Mouse (Mus musculus) activated CD4-positive, CD25-positive, alpha-beta regulatory T cell, adult 4 months (primary cell): ENCODE results near the gene Rwdd2b. TPM values are rescaled to one million over a fixed set of nuclear protein-coding genes. Genes with fewer than 3 reads are reported as not detected.

ENCODE experiments used
- ATAC-seq: one replicate; pipeline ENCODE4 v1.8.0; 2017
- polyA plus RNA-seq, 2 experiments: library from polyadenylated mRNA; unstranded; fragments of 100-300 nt; shearing (Covaris generic); gene quantifications; one replicate each; pipeline ENCODE4 v1.2.1; 2017

The Rwdd2b gene
- polyA plus RNA-seq, 2 experiments from 2014 or later = 9.7 to 12.3 TPM

DNA sequence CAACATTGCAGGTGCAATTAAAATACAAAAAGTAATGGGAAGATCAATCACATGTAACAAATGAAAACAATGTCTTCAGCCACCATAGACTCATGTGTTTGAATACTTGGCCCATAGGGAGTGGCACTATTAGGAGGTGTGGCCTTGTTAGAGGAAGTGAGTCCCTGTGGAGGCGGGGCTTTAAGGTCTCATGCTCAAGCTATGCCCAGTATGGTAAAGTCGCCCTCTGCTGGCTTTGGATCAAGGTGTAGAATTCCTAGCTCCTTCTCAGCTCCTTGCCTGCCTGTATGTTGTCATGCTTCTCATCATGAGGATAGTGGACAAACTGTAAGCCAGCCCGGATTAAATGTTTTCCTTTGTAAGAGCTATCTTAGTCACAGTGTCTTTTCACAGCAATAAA lies 35.4 kb downstream of the Rwdd2b start:
- no peak for ATAC-seq

DNA sequence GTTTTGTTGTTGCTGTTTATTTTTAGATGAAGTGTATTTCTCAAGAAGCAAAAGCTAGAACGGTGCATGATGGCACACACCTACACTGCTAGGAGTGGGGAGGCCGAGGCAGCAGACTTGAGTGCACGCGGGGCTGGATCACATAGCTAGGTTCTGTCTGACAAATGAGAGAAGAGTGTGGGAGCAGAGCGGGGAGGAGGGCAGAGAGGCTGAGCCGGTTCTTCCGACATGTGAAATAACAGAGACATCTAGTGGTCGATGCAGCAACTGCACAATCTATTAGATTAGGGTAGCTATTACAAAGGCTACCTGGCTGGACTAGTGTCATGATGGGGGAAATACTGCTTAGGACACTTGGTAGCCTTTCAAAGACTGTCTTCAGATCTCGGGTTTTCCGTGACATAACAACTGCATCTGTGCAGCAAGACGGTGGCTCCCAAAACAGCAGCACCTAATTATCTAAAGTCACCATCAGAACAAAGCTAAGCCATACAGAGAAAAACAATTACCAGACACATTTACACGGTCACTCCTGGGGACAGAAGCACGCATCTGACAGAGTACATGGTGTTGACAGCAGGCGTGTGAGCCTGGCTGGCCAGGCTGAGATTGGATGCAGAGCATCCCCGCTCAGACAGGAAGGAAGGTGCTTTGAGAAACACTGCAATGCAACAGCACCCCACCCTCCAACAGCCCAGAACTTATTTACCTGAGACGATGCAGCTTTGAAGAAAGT lies 46.4 kb downstream of the Rwdd2b start:
- ATAC-seq = peak; percentile 81

DNA sequence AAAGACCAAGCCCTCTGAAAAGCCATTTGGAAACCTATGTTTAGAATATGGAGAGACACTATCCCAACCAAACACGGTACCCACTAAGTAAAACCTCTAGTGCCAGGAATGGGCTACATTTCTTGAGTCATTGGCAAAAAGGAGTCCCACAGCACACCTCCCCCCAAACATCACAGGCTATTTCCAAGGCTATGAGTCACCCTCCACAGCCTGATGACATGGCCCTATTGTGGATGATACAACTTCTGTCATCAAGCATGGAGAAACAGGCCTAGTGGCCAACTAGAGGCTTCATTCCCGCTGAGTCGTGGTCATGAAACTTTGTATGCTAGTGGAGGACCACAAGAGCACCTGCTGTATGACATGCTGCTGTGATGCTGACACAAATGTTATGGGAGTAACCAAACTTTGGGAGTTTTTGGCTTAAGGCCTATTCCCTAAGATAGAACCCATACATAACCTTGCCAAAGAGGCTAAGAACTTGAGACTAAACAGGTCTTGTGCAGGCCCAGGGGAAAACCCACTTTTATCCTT lies 52.9 kb downstream of the Rwdd2b start:
- no peak for ATAC-seq

DNA sequence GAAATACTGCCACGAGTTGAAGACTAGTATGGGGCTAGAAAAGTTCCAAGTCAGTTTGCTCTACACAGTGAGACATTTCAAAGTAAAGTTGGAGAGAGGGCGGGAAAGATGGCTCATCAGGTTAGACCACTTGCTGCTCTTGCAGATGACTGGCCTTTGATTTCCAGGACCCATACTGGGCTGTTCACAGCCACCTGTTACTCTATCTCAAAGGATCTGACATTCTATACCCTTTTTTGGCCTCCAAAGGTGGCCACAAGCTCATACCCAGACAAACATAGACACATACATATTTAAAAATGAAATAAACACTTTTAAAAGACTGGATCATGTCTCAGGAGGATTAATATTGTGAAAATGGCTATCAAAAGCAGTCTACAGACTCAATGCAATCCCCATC lies 56.0 kb downstream of the Rwdd2b start:
- ATAC-seq = no peak

Other genes with a start within 250 kb of the Rwdd2b start
- gene N6amt1, start 86.4 kb downstream of the Rwdd2b start, polyA plus RNA-seq = 10 to 100 TPM; 18.8 to 20.4 TPM
- 10 to 100 TPM; 24.3 to 27.1 TPM for gene Ltn1, start 8.0 kb downstream of the Rwdd2b start, polyA plus RNA-seq
- gene Usp16, start 14.1 kb upstream of the Rwdd2b start, polyA plus RNA-seq = 10 to 100 TPM; 33.0 to 71.5 TPM
- gene Cct8, start 55.3 kb upstream of the Rwdd2b start, polyA plus RNA-seq = 100 to 1,000 TPM; 413 to 466 TPM
- gene Map3k7cl, start 112.8 kb upstream of the Rwdd2b start, polyA plus RNA-seq = not detected